Mouse (Mus musculus) megakaryocyte, embryonic 14.5 days (primary cell): ENCODE measurements around the gene Fyttd1. TPM values are rescaled to one million over a fixed set of nuclear protein-coding genes. Genes with fewer than 3 reads are reported as not detected.
A peak's percentile ranks its signal among the peaks of the same experiment; 100 is the strongest.

ENCODE experiments used
- H3K27me3 ChIP-seq: replicated peaks from 2 replicates; pipeline ENCODE3; 2012; ENCODE audit warnings: inconsistent platforms
- H3K36me3 ChIP-seq: replicated peaks from 2 replicates; pipeline ENCODE3; 2012; ENCODE audit warnings: low read length, inconsistent platforms, mixed read lengths
- H3K4me1 ChIP-seq: 2 replicates; pipeline ENCODE4 v1.6.1; 2012; ENCODE audit warnings: inconsistent platforms
- H3K4me3 ChIP-seq: replicated peaks from 2 replicates; pipeline ENCODE3; 2012; ENCODE audit warnings: moderate library complexity, mild to moderate bottlenecking, inconsistent platforms
- H3K9me3 ChIP-seq: 2 replicates; pipeline ENCODE4 v1.6.1; 2012; ENCODE audit warnings: inconsistent platforms
- FLI1 ChIP-seq: IDR thresholded peaks from 2 replicates; pipeline ENCODE4 v1.6.1; 2012; ENCODE audit warnings: low read length, inconsistent platforms, mixed read lengths
- GATA1 ChIP-seq: IDR thresholded peaks from 3 replicates; pipeline ENCODE4 v1.6.1; 2012; ENCODE audit warnings: mixed read lengths, low read length, inconsistent platforms, borderline replicate concordance
- polyA plus RNA-seq: library from polyadenylated mRNA; stranded (reverse); fragments of >175 nt; gene quantifications from 2 replicates; pipeline ENCODE4 v1.2.3, GENCODE M21; 2012; ENCODE audit warnings: low replicate concordance; ENCODE audit not compliant: insufficient read depth

Fyttd1 gene
- polyA plus RNA-seq, 1 experiment, result 57.2 TPM

- Histone ChIP-seq H3K4me3 (peak overlapping the region; percentile 95), H3K4me1 (peaks cover 36% of the 10 kb centered on the region), H3K36me3 (peaks cover 3% of the 10 kb centered on the region), H3K9me3 (no peaks in the 10 kb centered on the region), H3K27me3 (no peaks in the 10 kb centered on the region)
- TF ChIP-seq GATA1, result no peak
- no peak for TF ChIP-seq FLI1
These were observed 878 bp downstream of the Fyttd1 start for GRCm38 (mm10) chr16:32878157-32878598.

- Histone ChIP-seq H3K9me3 (no peaks in the 10 kb centered on the region), H3K36me3 (peaks cover 11% of the 10 kb centered on the region), H3K4me3 (peak overlapping the region; percentile 77), H3K27me3 (no peaks in the 10 kb centered on the region), H3K4me1 (peaks cover 42% of the 10 kb centered on the region)
- TF ChIP-seq FLI1 (no peak), GATA1 (no peak)
These were observed 1.9 kb downstream of the Fyttd1 start for GRCm38 (mm10) chr16:32878972-32879926.

GRCm38 (mm10) chr16:32881538-32881937 lies 4.2 kb downstream of the Fyttd1 start:
- Histone ChIP-seq H3K36me3 (peaks cover 29% of the 10 kb centered on the region), H3K9me3 (no peaks in the 10 kb centered on the region), H3K27me3 (no peaks in the 10 kb centered on the region), H3K4me3 (no peak overlapping the region), H3K4me1 (peaks cover 44% of the 10 kb centered on the region)
- no peak for TF ChIP-seq FLI1
- TF ChIP-seq GATA1, result no peak

- Histone ChIP-seq H3K36me3 (peaks cover 73% of the 10 kb centered on the region), H3K4me3 (no peak overlapping the region)
- no peak for TF ChIP-seq FLI1
- no peak for TF ChIP-seq GATA1
These were observed 10.7 kb downstream of the Fyttd1 start for GRCm38 (mm10) chr16:32887996-32888395.

GRCm38 (mm10) chr16:32889881-32890280 lies 12.6 kb downstream of the Fyttd1 start:
- Histone ChIP-seq H3K4me3 (no peak overlapping the region), H3K36me3 (peaks cover 76% of the 10 kb centered on the region), H3K27me3 (no peaks in the 10 kb centered on the region), H3K9me3 (no peaks in the 10 kb centered on the region), H3K4me1 (no peaks in the 10 kb centered on the region)
- no peak for TF ChIP-seq GATA1
- no peak for TF ChIP-seq FLI1

More at GRCm38 (mm10) chr16:32887996-32888395, 10.7 kb downstream of the Fyttd1 start:
- H3K27me3 ChIP-seq, result no peaks in the 10 kb centered on the region
- H3K4me1 ChIP-seq, result peaks cover 10% of the 10 kb centered on the region; the same call in 1 of the 2 replicates
- no peaks in the 10 kb centered on the region for H3K9me3 ChIP-seq

GRCm38 (mm10) chr16:32896126-32896525 lies 18.8 kb downstream of the Fyttd1 start:
- Histone ChIP-seq H3K27me3 (no peaks in the 10 kb centered on the region), H3K4me3 (no peak overlapping the region), H3K36me3 (peaks cover 87% of the 10 kb centered on the region), H3K9me3 (no peaks in the 10 kb centered on the region), H3K4me1 (no peaks in the 10 kb centered on the region; the same call in 1 of the 2 replicates)
- TF ChIP-seq FLI1 (no peak), GATA1 (no peak)

- Histone ChIP-seq H3K27me3 (no peaks in the 10 kb centered on the region), H3K9me3 (no peaks in the 10 kb centered on the region), H3K4me3 (no peak overlapping the region), H3K4me1 (no peaks in the 10 kb centered on the region; the same call in 1 of the 2 replicates), H3K36me3 (peaks cover 78% of the 10 kb centered on the region)
- TF ChIP-seq FLI1 (no peak), GATA1 (no peak)
These were observed 24.2 kb downstream of the Fyttd1 start for GRCm38 (mm10) chr16:32901360-32902050.

- Histone ChIP-seq H3K27me3 (no peaks in the 10 kb centered on the region), H3K4me3 (no peak overlapping the region), H3K4me1 (no peaks in the 10 kb centered on the region), H3K9me3 (no peaks in the 10 kb centered on the region), H3K36me3 (peaks cover 82% of the 10 kb centered on the region)
- TF ChIP-seq GATA1, result no peak
- TF ChIP-seq FLI1, result no peak
These were observed 24.7 kb downstream of the Fyttd1 start for GRCm38 (mm10) chr16:32902051-32902428.

- no peaks in the 10 kb centered on the region for H3K9me3 ChIP-seq
- no peak overlapping the region for H3K4me3 ChIP-seq
These were observed 28.9 kb downstream of the Fyttd1 start for GRCm38 (mm10) chr16:32906186-32906585.

More at GRCm38 (mm10) chr16:32906186-32906585, 28.9 kb downstream of the Fyttd1 start:
- Histone ChIP-seq H3K27me3 (no peaks in the 10 kb centered on the region), H3K36me3 (peaks cover 52% of the 10 kb centered on the region), H3K4me1 (peaks cover 23% of the 10 kb centered on the region)
- no peak for TF ChIP-seq FLI1
- no peak for TF ChIP-seq GATA1
